Mouse (Mus musculus): ENCODE data around the gene St7l. TPM values are rescaled to one million over a fixed set of nuclear protein-coding genes. Genes with fewer than 3 reads are reported as not detected.
A peak's percentile ranks its signal among the peaks of the same experiment; 100 is the strongest.

Gene St7l
- polyA plus RNA-seq, 1 experiment from 2014 or later: 42.3 TPM

GRCm38 (mm10) chr3:104952891-104953670, 89.3 kb downstream of the St7l start:
- 87% methylated on average over 23 of the region's 23 CpGs for WGBS
- no peak for ATAC-seq (ENCODE audit: insufficient read depth, low FRiP score)

GRCm38 (mm10) chr3:104954137-104954536, 90.3 kb downstream of the St7l start:
- 0 out of 2 replicates have a peak, but pooled peaks cover 5% of the 10 kb centered on the region for H3K36me3 ChIP-seq (ENCODE audit: control insufficient read depth, insufficient read depth, low read length)
- 0 out of 2 replicates have a peak, but pooled peaks cover 6% of the 10 kb centered on the region for H3K27me3 ChIP-seq (ENCODE audit: control insufficient read depth, insufficient read depth, low read length)
- no peak for ATAC-seq (ENCODE audit: insufficient read depth, low FRiP score)
- H3K9ac ChIP-seq (ENCODE audit: low read length): no peak overlapping the region
- no peak overlapping the region for H3K4me2 ChIP-seq (ENCODE audit: low read depth, low read length)
- WGBS: 92% methylated on average over 3 of the region's 3 CpGs
- H3K4me3 ChIP-seq (replicated peaks; ENCODE audit: low read length): no peak overlapping the region
- no peaks in the 10 kb centered on the region; the same call in 1 of the 2 replicates for H3K4me1 ChIP-seq (ENCODE audit: control insufficient read depth, insufficient read depth, low read length)
- H3K9me3 ChIP-seq (replicated peaks; ENCODE audit: control insufficient read depth, low read length): no peaks in the 10 kb centered on the region
- no peak overlapping the region for H3K27ac ChIP-seq (ENCODE audit: low read length)

More at GRCm38 (mm10) chr3:104952891-104953670, 89.3 kb downstream of the St7l start:
- Histone ChIP-seq H3K4me2 (ENCODE audit: low read depth, low read length) (no peak overlapping the region), H3K9me3 (replicated peaks; ENCODE audit: control insufficient read depth, low read length) (no peaks in the 10 kb centered on the region), H3K27ac (ENCODE audit: low read length) (no peak overlapping the region), H3K9ac (ENCODE audit: low read length) (no peak overlapping the region), H3K4me1 (ENCODE audit: control insufficient read depth, insufficient read depth, low read length) (no peaks in the 10 kb centered on the region; the same call in 1 of the 2 replicates), H3K36me3 (ENCODE audit: control insufficient read depth, insufficient read depth, low read length) (0 out of 2 replicates have a peak, but pooled peaks cover 5% of the 10 kb centered on the region), H3K27me3 (ENCODE audit: control insufficient read depth, insufficient read depth, low read length) (no peaks in the 10 kb centered on the region), H3K4me3 (replicated peaks; ENCODE audit: low read length) (no peak overlapping the region)

GRCm38 (mm10) chr3:104954551-104954950, 90.7 kb downstream of the St7l start:
- 0 out of 2 replicates have a peak, but pooled peaks cover 6% of the 10 kb centered on the region for H3K27me3 ChIP-seq (ENCODE audit: control insufficient read depth, insufficient read depth, low read length)
- no peak overlapping the region for H3K9ac ChIP-seq (ENCODE audit: low read length)
- no peak for ATAC-seq (ENCODE audit: insufficient read depth, low FRiP score)
- no peak overlapping the region for H3K4me3 ChIP-seq (replicated peaks; ENCODE audit: low read length)
- no peak overlapping the region for H3K4me2 ChIP-seq (ENCODE audit: low read depth, low read length)
- no peak overlapping the region for H3K27ac ChIP-seq (ENCODE audit: low read length)
- WGBS: 95% methylated on average over 15 of the region's 15 CpGs
- H3K36me3 ChIP-seq (ENCODE audit: control insufficient read depth, insufficient read depth, low read length): 0 out of 2 replicates have a peak, but pooled peaks cover 5% of the 10 kb centered on the region
- no peaks in the 10 kb centered on the region; the same call in 1 of the 2 replicates for H3K4me1 ChIP-seq (ENCODE audit: control insufficient read depth, insufficient read depth, low read length)
- H3K9me3 ChIP-seq (replicated peaks; ENCODE audit: control insufficient read depth, low read length): no peaks in the 10 kb centered on the region

DNA sequence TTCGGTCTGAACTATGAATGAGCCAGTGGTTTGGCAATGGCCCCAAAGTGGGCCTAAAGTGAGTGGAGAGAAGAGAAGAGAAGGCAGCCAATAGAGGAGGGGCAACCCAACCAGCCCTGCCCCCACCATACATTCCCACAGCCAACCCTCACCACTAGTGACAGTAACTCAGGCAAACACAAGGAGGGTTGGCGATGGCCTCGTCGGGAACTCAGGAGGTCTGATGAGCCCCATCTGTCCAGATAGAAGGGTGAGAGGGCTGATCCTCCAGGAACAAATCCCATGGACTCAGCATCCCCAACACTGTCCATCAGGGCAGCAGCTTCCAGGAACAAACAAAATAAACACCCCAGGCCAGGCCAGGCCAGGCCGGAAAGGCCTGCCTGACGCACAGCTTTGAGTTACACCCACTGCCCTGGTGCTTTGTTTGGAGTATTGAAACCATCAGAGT, 92.4 kb downstream of the St7l start:
- no peak overlapping the region for H3K4me2 ChIP-seq (ENCODE audit: low read depth, low read length)
- peak overlapping the region; percentile 56; the same call in 1 of the 2 replicates for H3K27ac ChIP-seq (ENCODE audit: low read length)
- WGBS: 51% methylated on average over 6 of the region's 6 CpGs
- ATAC-seq (ENCODE audit: insufficient read depth, low FRiP score): peak; percentile 54
- H3K4me1 ChIP-seq (ENCODE audit: control insufficient read depth, insufficient read depth, low read length): peaks cover under 1% of the 10 kb centered on the region; the same call in 1 of the 2 replicates
- H3K4me3 ChIP-seq (replicated peaks; ENCODE audit: low read length): no peak overlapping the region
- peaks cover 21% of the 10 kb centered on the region for H3K27me3 ChIP-seq (ENCODE audit: control insufficient read depth, insufficient read depth, low read length)
- no peaks in the 10 kb centered on the region for H3K9me3 ChIP-seq (replicated peaks; ENCODE audit: control insufficient read depth, low read length)
- no peak overlapping the region for H3K9ac ChIP-seq (ENCODE audit: low read length)
- H3K36me3 ChIP-seq (ENCODE audit: control insufficient read depth, insufficient read depth, low read length): 0 out of 2 replicates have a peak, but pooled peaks cover 5% of the 10 kb centered on the region

DNA sequence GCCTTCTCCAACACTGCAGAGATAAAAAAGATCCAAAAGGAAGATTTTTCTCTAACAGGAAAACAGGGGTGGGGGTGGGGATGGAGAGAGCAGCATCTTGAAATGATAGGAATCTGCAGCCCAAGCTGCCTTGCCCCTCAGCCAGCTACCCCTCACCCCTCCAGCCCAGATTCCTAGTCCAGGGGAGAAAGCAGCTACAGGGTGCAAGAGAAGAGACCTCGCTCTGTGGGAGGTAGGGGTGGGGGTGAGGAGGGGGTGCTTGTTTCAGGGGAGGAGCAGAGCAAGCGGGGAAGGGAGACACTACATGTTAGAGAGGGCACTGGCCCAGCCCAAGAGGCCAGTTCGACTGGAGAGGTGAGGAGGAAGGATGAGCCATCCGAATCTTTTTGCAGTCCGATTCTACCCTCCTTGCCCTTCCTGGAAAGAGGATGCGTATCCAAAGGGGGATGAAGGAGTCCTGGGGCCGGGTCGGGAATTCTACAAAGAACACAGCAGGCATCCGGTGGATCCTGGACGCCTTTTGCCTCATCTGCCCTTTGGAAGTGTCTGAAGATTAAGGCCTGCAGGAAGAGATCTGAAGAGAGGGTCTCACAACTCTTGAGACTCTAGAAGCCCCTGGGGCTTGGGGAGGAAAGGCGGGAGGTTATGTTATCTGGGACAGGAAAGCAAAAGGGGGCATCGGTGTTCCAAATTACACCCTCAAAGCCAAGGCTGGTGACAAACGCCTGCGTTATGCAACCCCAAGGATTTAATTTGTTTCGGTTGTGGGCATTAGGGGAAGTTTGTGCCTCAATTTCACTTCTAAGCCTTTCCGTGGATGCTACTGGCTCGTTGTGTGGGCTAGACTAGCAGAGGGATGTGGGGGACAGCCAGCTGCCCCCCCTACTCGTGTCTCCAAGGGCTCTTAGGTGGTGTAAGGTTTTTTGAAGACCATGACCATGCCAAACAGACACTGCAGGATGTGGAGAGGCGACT, 96.5 kb downstream of the St7l start:
- H3K27me3 ChIP-seq (ENCODE audit: control insufficient read depth, insufficient read depth, low read length): peaks cover 41% of the 10 kb centered on the region

DNA sequence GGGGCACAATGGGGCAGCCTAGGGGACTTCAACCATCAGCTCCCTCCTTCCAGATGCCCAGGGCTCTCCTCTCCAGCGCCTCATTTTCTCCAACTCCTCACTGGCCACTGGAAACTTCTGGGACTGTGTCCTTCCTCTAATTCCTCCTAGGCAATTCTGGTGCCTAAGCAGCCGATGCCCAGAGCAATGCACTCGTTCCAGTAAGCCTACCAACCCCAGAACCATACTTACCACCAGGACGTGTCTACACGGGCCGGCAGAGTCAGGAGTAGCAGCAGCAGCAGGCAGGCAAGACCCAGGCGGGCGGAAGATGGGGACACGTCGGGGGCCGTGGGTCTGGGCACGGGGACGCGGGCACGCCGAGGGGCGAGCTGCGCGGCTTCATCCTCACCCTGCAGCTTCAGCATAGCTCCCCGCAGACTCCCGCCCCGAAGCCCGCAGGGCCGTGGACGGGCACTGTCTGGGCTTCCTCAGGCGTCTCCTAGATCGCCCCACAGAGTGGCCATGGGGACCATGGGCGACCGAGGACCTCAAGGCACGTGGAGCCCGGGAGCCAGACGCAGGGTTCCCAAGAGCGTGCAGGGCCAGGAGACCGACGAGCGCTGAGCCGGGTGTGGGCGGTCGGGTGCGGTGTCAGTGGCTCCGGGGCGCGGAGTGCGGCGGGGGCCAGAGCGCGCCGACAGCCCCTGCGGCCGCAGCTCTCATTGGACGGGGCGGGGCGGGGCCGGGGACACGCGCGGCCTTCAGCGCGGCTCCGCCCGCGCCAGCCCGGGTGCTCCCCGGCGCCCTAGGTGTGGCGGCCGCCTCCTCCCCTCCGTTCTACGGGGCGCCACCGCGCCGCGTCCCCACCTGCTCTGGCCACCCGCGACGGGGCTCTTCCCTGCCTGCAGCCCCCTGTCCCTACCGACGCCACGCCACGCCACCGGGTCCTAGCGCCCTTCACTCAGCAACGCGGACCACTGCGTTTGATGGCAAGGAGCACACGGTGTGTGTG, 97.6 kb downstream of the St7l start, which contains the start of gene Wnt2b:
Gene Wnt2b, minus strand, starts transcription at position 856 of the 994 bp plus-strand sequence.
- Histone ChIP-seq H3K4me2 (ENCODE audit: low read depth, low read length) (peak within 1 kb of the TSS; percentile 87), H3K27ac (ENCODE audit: low read length) (0 out of 2 replicates have a peak within 1 kb of the TSS, but pooled peaks have one; percentile 24), H3K4me3 (replicated peaks; ENCODE audit: low read length) (peak within 1 kb of the TSS; percentile 57), H3K36me3 (ENCODE audit: control insufficient read depth, insufficient read depth, low read length) (no peaks in the 10 kb centered on the region), H3K4me1 (ENCODE audit: control insufficient read depth, insufficient read depth, low read length) (peaks cover 12% of the 10 kb centered on the region), H3K9me3 (replicated peaks; ENCODE audit: control insufficient read depth, low read length) (no peaks in the 10 kb centered on the region), H3K9ac (ENCODE audit: low read length) (peak within 1 kb of the TSS; percentile 70), H3K27me3 (ENCODE audit: control insufficient read depth, insufficient read depth, low read length) (peaks cover 41% of the 10 kb centered on the region)
- ATAC-seq (ENCODE audit: insufficient read depth, low FRiP score): peak; percentile 65; the same call in 1 of the 2 replicates
- 1% methylated on average over 81 of the region's 87 CpGs for WGBS

More for the DNA sequence above, 96.5 kb downstream of the St7l start:
- WGBS: 23% methylated on average over 19 of the region's 19 CpGs
- ATAC-seq (ENCODE audit: insufficient read depth, low FRiP score): no peak
- Histone ChIP-seq H3K9ac (ENCODE audit: low read length) (peak overlapping the region; percentile 70), H3K9me3 (replicated peaks; ENCODE audit: control insufficient read depth, low read length) (no peaks in the 10 kb centered on the region), H3K36me3 (ENCODE audit: control insufficient read depth, insufficient read depth, low read length) (no peaks in the 10 kb centered on the region), H3K4me1 (ENCODE audit: control insufficient read depth, insufficient read depth, low read length) (peaks cover 12% of the 10 kb centered on the region), H3K27ac (ENCODE audit: low read length) (no peak overlapping the region), H3K4me3 (replicated peaks; ENCODE audit: low read length) (peak overlapping the region; percentile 57), H3K4me2 (ENCODE audit: low read depth, low read length) (peak overlapping the region; percentile 87)

DNA sequence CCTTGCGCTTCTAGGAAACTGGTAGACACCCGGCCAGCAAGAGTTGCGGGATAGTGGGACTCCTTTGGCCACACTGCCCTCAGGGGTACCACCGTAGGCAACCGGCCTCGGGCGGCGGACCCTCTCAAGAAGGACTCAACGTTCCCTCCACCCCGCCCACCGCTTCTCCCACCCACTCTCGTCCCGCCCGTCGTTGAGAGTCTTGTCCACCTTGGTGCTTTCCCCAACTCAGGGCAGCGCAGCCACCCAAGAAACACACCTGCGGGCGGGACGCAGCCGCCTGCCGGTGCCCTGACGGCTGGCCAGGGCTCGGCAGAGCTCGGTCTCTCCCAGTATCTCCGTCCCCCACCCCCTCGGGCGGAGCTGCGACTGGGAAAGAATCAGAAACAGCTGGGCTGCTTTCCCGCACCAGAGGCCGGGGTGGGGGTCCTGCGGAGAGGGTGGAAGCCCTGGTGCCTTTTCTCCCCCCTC, 98.4 kb downstream of the St7l start:
- H3K36me3 ChIP-seq (ENCODE audit: control insufficient read depth, insufficient read depth, low read length): no peaks in the 10 kb centered on the region
- peaks cover 41% of the 10 kb centered on the region for H3K27me3 ChIP-seq (ENCODE audit: control insufficient read depth, insufficient read depth, low read length)
- H3K4me3 ChIP-seq (replicated peaks; ENCODE audit: low read length): peak overlapping the region; percentile 57
- peak overlapping the region; percentile 70 for H3K9ac ChIP-seq (ENCODE audit: low read length)
- WGBS: under 1% methylated on average over 31 of the region's 31 CpGs
- no peak overlapping the region for H3K27ac ChIP-seq (ENCODE audit: low read length)
- H3K4me2 ChIP-seq (ENCODE audit: low read depth, low read length): peak overlapping the region; percentile 87
- no peaks in the 10 kb centered on the region for H3K9me3 ChIP-seq (replicated peaks; ENCODE audit: control insufficient read depth, low read length)
- peak; percentile 49; the same call in 1 of the 2 replicates for ATAC-seq (ENCODE audit: insufficient read depth, low FRiP score)
- peaks cover 18% of the 10 kb centered on the region for H3K4me1 ChIP-seq (ENCODE audit: control insufficient read depth, insufficient read depth, low read length)

Measured in stomach, embryonic 16.5 days (tissue).